Mouse (Mus musculus): ENCODE data around the gene Nkpd1.
A peak's percentile ranks its signal among the peaks of the same experiment; 100 is the strongest.
"Not testable (repeated sequence)": the region's sequence is repeated elsewhere in the genome, so short reads cannot be mapped to it uniquely, and the experiment has no call there.

The Nkpd1 gene

GRCm38 (mm10) chr7:19506969-19507611 is 10.5 kb upstream of the Nkpd1 start:
- DNase-seq = no peak

- DNase-seq = no peak
These were observed 10.0 kb upstream of the Nkpd1 start for GRCm38 (mm10) chr7:19507612-19507981.

- peak; percentile 93 for DNase-seq
These were observed 9.3 kb upstream of the Nkpd1 start, which contains the start of the genes Bloc1s3 and Trappc6a for GRCm38 (mm10) chr7:19508150-19508923. Gene Bloc1s3, minus strand, starts transcription at chr7:19508367. Gene Trappc6a, plus strand, starts transcription at chr7:19508395.

- DNase-seq = no peak
These were observed 8.6 kb upstream of the Nkpd1 start for GRCm38 (mm10) chr7:19508924-19509568.

- DNase-seq = no peak
These were observed 7.9 kb upstream of the Nkpd1 start for GRCm38 (mm10) chr7:19509786-19510185.

GRCm38 (mm10) chr7:19511934-19512333 is 5.7 kb upstream of the Nkpd1 start:
- not testable (repeated sequence) for DNase-seq

GRCm38 (mm10) chr7:19512353-19512752 is 5.3 kb upstream of the Nkpd1 start:
- DNase-seq = no peak

GRCm38 (mm10) chr7:19520032-19520431 is 2.4 kb downstream of the Nkpd1 start:
- DNase-seq = no peak

GRCm38 (mm10) chr7:19523017-19523756 is 5.5 kb downstream of the Nkpd1 start:
- DNase-seq = no peak

GRCm38 (mm10) chr7:19523757-19524419 is 6.2 kb downstream of the Nkpd1 start:
- DNase-seq = no peak

GRCm38 (mm10) chr7:19524420-19525104 is 6.9 kb downstream of the Nkpd1 start:
- DNase-seq = no peak

- no peak for DNase-seq
These were observed 7.5 kb downstream of the Nkpd1 start for GRCm38 (mm10) chr7:19525105-19525481.

GRCm38 (mm10) chr7:19531077-19531476 is 13.4 kb downstream of the Nkpd1 start:
- no peak for DNase-seq

GRCm38 (mm10) chr7:19532240-19532639 is 14.6 kb downstream of the Nkpd1 start:
- no peak for DNase-seq

- no peak for DNase-seq
These were observed 17.0 kb downstream of the Nkpd1 start for GRCm38 (mm10) chr7:19534676-19535075.

- peak; percentile 28 for DNase-seq
These were observed 23.3 kb downstream of the Nkpd1 start for GRCm38 (mm10) chr7:19540771-19541566.

GRCm38 (mm10) chr7:19541681-19542154 is 24.1 kb downstream of the Nkpd1 start:
- no peak for DNase-seq

- DNase-seq = peak; percentile 43
These were observed 24.6 kb downstream of the Nkpd1 start for GRCm38 (mm10) chr7:19542155-19542691.

GRCm38 (mm10) chr7:19543584-19543983 is 25.9 kb downstream of the Nkpd1 start:
- no peak for DNase-seq

GRCm38 (mm10) chr7:19546007-19546406 is 28.4 kb downstream of the Nkpd1 start:
- no peak for DNase-seq
